Mouse (Mus musculus) left cerebral cortex, adult 8-10 months (tissue): ENCODE results near the gene BC100530. TPM values are rescaled to one million over a fixed set of nuclear protein-coding genes. Genes with fewer than 3 reads are reported as not detected.
"Not testable (repeated sequence)": the region's sequence is repeated elsewhere in the genome, so short reads cannot be mapped to it uniquely, and the experiment has no call there.

Source experiments
- DNase-seq, 2 experiments: peaks; one replicate each; pipeline ENCODE4 v3.0.0; 2022; ENCODE audit warnings: low spot score in 2 of 2
- total RNA-seq, 4 experiments: library from RNA; stranded (reverse); gene quantifications; 2 replicates each; pipeline ENCODE4 v1.2.4; 2022

Gene BC100530
- total RNA-seq, result not detected

- not testable (repeated sequence) for DNase-seq
Measured at GRCm38 (mm10) chr16:36367648-36368047, at the start of gene BC100530. TSS of gene BC100530 (minus strand) at chr16:36367748.

GRCm38 (mm10) chr16:36408357-36408756 is 40.8 kb upstream of the BC100530 start, which contains the start of gene Stfa2:
TSS of gene Stfa2 (minus strand) at chr16:36408457.
- no peak for DNase-seq

DNA sequence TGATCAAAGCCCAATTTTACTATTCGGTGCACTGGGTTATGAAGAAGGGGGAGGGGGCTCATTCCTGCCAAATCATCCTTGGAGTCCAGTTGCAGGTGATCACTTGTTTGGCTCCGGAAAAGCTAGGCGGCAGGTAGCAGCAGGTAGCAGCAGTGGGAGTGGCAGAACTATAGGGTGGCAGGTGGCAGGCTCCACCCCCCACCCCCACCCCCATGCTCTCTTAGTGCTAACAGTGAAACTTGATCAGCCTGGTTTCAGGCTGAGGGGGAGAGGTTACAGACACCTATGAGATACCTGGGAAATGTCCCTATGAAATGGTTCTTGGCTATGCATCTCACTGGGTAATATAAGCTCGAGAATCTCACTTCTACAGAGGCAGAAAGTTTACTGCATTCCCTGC is 21.5 kb upstream of the BC100530 start:
- DNase-seq, result no peak

GRCm38 (mm10) chr16:36337171-36337570 is 30.4 kb downstream of the BC100530 start:
- no peak for DNase-seq

GRCm38 (mm10) chr16:36334232-36334631 is 33.3 kb downstream of the BC100530 start, which contains the start of gene BC117090:
TSS of gene BC117090 (minus strand) at chr16:36334332.
- DNase-seq, result no peak

DNA sequence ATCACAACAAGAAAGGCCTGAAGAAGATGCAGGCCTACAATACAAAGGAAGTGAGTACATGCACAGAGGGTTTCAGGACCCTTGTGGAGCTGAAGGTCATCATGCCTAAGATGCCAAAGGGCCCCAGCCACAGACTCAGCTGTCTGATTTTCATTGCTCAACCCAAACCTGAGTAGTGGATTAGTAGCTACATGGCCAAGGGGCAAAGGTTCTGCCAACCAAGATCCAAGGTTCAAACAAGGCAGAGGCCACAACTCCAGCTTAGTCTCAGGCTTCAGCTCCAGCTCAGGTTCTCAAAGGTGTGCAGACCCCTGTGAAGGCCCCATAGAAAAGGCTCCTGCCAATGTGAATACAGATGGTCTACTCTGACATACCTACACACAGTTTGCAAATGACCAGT is 48.3 kb downstream of the BC100530 start:
- no peak for DNase-seq

- not testable (repeated sequence) for DNase-seq
Measured at GRCm38 (mm10) chr16:36316111-36316510, 51.4 kb downstream of the BC100530 start.

Other genes starting within 250 kb of the BC100530 start
- not detected for gene Csta1, start 236.5 kb downstream of the BC100530 start, total RNA-seq
- not detected for gene Stfa2l1, start 210.9 kb downstream of the BC100530 start, total RNA-seq
- gene Gm5483, start 183.5 kb downstream of the BC100530 start, total RNA-seq, result not detected
- not detected for gene Gm5416, start 157.3 kb downstream of the BC100530 start, total RNA-seq
- not detected for gene 2010005H15Rik, start 146.3 kb downstream of the BC100530 start, total RNA-seq
- not detected for gene Stfa1, start 90.8 kb downstream of the BC100530 start, total RNA-seq
- gene BC117090, start 33.4 kb downstream of the BC100530 start, total RNA-seq, result not detected
- gene Stfa2, start 40.7 kb upstream of the BC100530 start, total RNA-seq, result not detected
- not detected for gene Stfa3, start 87.6 kb upstream of the BC100530 start, total RNA-seq
- under 1 TPM; 0.30 to 0.79 (median 0.52) TPM for gene Casr, start 194.4 kb upstream of the BC100530 start, total RNA-seq